In the genomic region with DNA sequence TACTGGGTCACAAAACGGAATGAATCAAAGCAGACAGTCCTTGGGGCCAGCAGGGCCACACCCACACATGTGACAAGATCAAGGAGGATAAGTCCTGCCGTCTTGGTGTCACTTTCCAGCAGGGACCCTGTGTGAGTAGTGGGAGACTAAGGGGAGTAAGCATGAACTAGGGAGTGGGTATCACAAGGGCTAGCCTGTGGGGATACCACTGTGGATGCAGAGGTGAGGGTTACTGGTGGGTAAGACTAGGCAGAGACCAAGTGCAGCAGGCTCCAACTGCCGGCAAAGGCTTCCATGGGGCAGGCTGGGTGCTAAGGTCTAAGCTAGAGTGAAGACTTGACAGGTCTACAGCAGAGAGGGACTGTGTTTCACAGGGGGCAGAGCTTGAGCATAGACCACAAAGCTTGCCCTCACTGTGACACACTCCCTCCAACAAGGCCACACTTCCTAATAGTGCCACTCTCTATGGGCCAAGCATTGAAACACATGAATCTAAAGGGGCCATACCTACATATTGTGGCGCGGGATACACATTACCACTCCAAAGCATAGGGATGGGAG, we compare ENCODE assay signal across 27 mouse cellular contexts. TPM values are rescaled to one million over a fixed set of nuclear protein-coding genes. Genes with fewer than 3 reads are reported as not detected.
DNase-seq lines count a peak whose midpoint lies in the region; ATAC-seq and TF ChIP-seq lines count a peak whose summit lies in the region.
"Had no signal": no experiment of that assay in that cellular context is flagged by ENCODE, and none has a peak within 500 bp of the region (broad histone marks: within the 10 kb centered on the region; RNA-seq: fewer than 3 reads in every experiment).

No protein-coding gene starts in this region.

- peak; percentile 18 for DNase-seq in adrenal gland, postnatal 14 days
- DNase-seq in adrenal gland, postnatal 4 days (ENCODE audit: low spot score in 2 of 2), result no peak
- no peak for DNase-seq in limb, embryonic 10.5 days (ENCODE audit: low spot score)
- no peak for DNase-seq in CH12.LX (ENCODE audit: extremely low read depth)
- DNase-seq in frontal cortex, postnatal 25 days (ENCODE audit: low spot score in 2 of 2), result no peak
- DNase-seq: cerebellum, adult 2 months; cerebellum, postnatal 36 days; gastrocnemius, postnatal 14 days; heart, adult 2 months; kidney, adult 8-10 months; kidney, postnatal 25 days; layer of hippocampus, adult 9-11 months; liver; lung, postnatal 36 days; thymus, adult 2 months; thymus, postnatal 4 days had no signal

- TF ChIP-seq POLR2A in CH12.LX (IDR thresholded peaks at IDR 0.05; ENCODE audit: low read depth, low read length), result no peak

- no peak overlapping the region for H3K27ac ChIP-seq in limb, embryonic 15.5 days
- H3K27ac ChIP-seq in limb, embryonic 10.5 days, result no peak overlapping the region
- H3K27ac ChIP-seq in CH12.LX (ENCODE audit: insufficient read depth, low read depth), result no peak overlapping the region
- H3K27ac ChIP-seq: forebrain, embryonic 10.5 days; heart, adult 2 months; hindbrain, embryonic 12.5 days; left cerebral cortex, adult 2 months; lung, embryonic 15.5 days; midbrain, embryonic 10.5 days; stomach, embryonic 15.5 days had no signal

- in situ Hi-C loops in CH12.LX (cut with MboI; ENCODE audit: low pct_ligation_motif_present, low pct_unique_long_range_greater_than_20kb, low sequenced_read_pairs), result no loop called here

- no peaks in the 10 kb centered on the region for H3K79me2 ChIP-seq in CH12.LX (replicated peaks; ENCODE audit: control insufficient read depth, extremely low read depth, insufficient read depth, poor library complexity, severe bottlenecking)

- TF ChIP-seq EP300 in CH12.LX (IDR thresholded peaks at IDR 0.05; ENCODE audit: low read length), result no peak

- WGBS in limb, embryonic 15.5 days, result 77% methylated on average over 5 of the region's 5 CpGs
- 71% methylated on average over 5 of the region's 5 CpGs for WGBS in limb, embryonic 10.5 days

- 0 out of 2 replicates have a peak, but pooled peaks cover 3% of the 10 kb centered on the region for H3K4me1 ChIP-seq in limb, embryonic 15.5 days
- H3K4me1 ChIP-seq in limb, embryonic 10.5 days, result no peaks in the 10 kb centered on the region
- peaks cover 10 to 20% of the 10 kb centered on the region in 2 experiments for H3K4me1 ChIP-seq in CH12.LX (ENCODE audit: control insufficient read depth in 1 of 2, insufficient read depth in 2 of 2)
- H3K4me1 ChIP-seq: forebrain, embryonic 10.5 days; hindbrain, embryonic 12.5 days; lung, embryonic 15.5 days; midbrain, embryonic 10.5 days; stomach, embryonic 15.5 days had no signal

- dilution Hi-C loops in CH12.LX (cut with MboI; ENCODE audit: extremely low pct_ligation_motif_present, extremely low pct_unique_long_range_greater_than_20kb, low sequenced_read_pairs), result no loop called here

- no peak for TF ChIP-seq RAD21 in CH12.LX (IDR thresholded peaks at IDR 0.05; ENCODE audit: low read depth, low read length)

- H3K4me3 ChIP-seq in limb, embryonic 15.5 days, result no peak overlapping the region
- no peak overlapping the region for H3K4me3 ChIP-seq in limb, embryonic 10.5 days
- H3K4me3 ChIP-seq in CH12.LX (replicated peaks in 1 of 3; ENCODE audit: low read depth in 2 of 3, low read length in 2 of 3, poor library complexity in 1 of 3), result no peak overlapping the region
- H3K4me3 ChIP-seq: forebrain, embryonic 10.5 days; heart, adult 2 months; hindbrain, embryonic 12.5 days; left cerebral cortex, adult 2 months; lung, embryonic 15.5 days; midbrain, embryonic 10.5 days; stomach, embryonic 15.5 days had no signal

- no peak overlapping the region for H3K9ac ChIP-seq in limb, embryonic 15.5 days
- H3K9ac ChIP-seq in CH12.LX (ENCODE audit: insufficient read depth, low read depth), result no peak overlapping the region
- H3K9ac ChIP-seq: hindbrain, embryonic 12.5 days; lung, embryonic 15.5 days; stomach, embryonic 15.5 days had no signal

- 0 out of 2 replicates have a peak, but pooled peaks have one; percentile 14 for ATAC-seq in limb, embryonic 15.5 days (ENCODE audit: insufficient number of reproducible peaks, low FRiP score, low TSS enrichment, low read depth)
- peak; percentile 15; the same call in 1 of the 2 replicates for ATAC-seq in megakaryocyte progenitor cell, adult 5-6 weeks (replicated peaks; ENCODE audit: poor library complexity)
- ATAC-seq: forebrain, embryonic 16.5 days; inflammation-experienced regulatory T-cells, adult 6 months; midbrain, embryonic 16.5 days had no signal

- H3K27me3 ChIP-seq in limb, embryonic 15.5 days, result no peaks in the 10 kb centered on the region
- no peaks in the 10 kb centered on the region for H3K27me3 ChIP-seq in limb, embryonic 10.5 days (ENCODE audit: low read depth, poor library complexity, severe bottlenecking)
- H3K27me3 ChIP-seq in CH12.LX (replicated peaks), result no peaks in the 10 kb centered on the region
- H3K27me3 ChIP-seq: hindbrain, embryonic 12.5 days; lung, embryonic 15.5 days; stomach, embryonic 15.5 days had no signal

- no peaks in the 10 kb centered on the region for H3K9me3 ChIP-seq in limb, embryonic 15.5 days
- no peaks in the 10 kb centered on the region for H3K9me3 ChIP-seq in limb, embryonic 10.5 days (replicated peaks)
- no peaks in the 10 kb centered on the region for H3K9me3 ChIP-seq in CH12.LX (replicated peaks; ENCODE audit: low read length)
- H3K9me3 ChIP-seq: forebrain, embryonic 10.5 days; hindbrain, embryonic 12.5 days; lung, embryonic 15.5 days; midbrain, embryonic 10.5 days; stomach, embryonic 15.5 days had no signal

- TF ChIP-seq CTCF in CH12.LX (conservative IDR thresholded peaks at IDR 0.05 in 1 of 2, IDR thresholded peaks at IDR 0.05 in 1 of 2; ENCODE audit: low read depth in 2 of 2, low read length in 2 of 2), result no peak

- H3K4me2 ChIP-seq in limb, embryonic 15.5 days, result no peak overlapping the region
- H3K4me2 ChIP-seq in CH12.LX (ENCODE audit: insufficient read depth, low read depth, poor library complexity, severe bottlenecking), result no peak overlapping the region
- H3K4me2 ChIP-seq: hindbrain, embryonic 12.5 days; lung, embryonic 15.5 days; stomach, embryonic 15.5 days had no signal

- peaks cover 29% of the 10 kb centered on the region for H3K36me3 ChIP-seq in limb, embryonic 15.5 days
- H3K36me3 ChIP-seq in limb, embryonic 10.5 days, result peaks cover 30% of the 10 kb centered on the region
- peaks cover 31 to 57% of the 10 kb centered on the region in 2 experiments for H3K36me3 ChIP-seq in CH12.LX (replicated peaks in 1 of 2; ENCODE audit: control insufficient read depth in 1 of 2, insufficient read depth in 1 of 2, low read length in 1 of 2)

TF ChIP-seq in CH12.LX, 34 proteins besides CTCF, POLR2A, EP300 and RAD21:
- TF ChIP-seq PAX5 (IDR thresholded peaks at IDR 0.05; ENCODE audit: low read length), result no peak
- TF ChIP-seq POLR2AphosphoS2 (IDR thresholded peaks at IDR 0.05; ENCODE audit: low read depth, low read length), result peak; percentile 58; the same call in 1 of the 2 replicates

RNA-seq across cellular contexts. Expression of a gene that starts 31.5 kb away (rescaled TPM):
- 16.7 and 18.2 TPM in 2 replicates for total RNA-seq in adrenal gland, postnatal 14 days (2021)
- total RNA-seq in adrenal gland, postnatal 4 days (2021), result 10 to 100 TPM; 15.7 to 16.2 TPM
- 49.9 and 52.8 TPM in 2 replicates for polyA plus RNA-seq in limb, embryonic 15.5 days (2015; fragmentation: Nextera tagmentation; extraction: Ambion mirVana)
- polyA plus RNA-seq in limb, embryonic 10.5 days (2016; fragmentation: Nextera tagmentation; extraction: Ambion mirVana), result 19.5 and 29.6 TPM in 2 replicates
- total RNA-seq in CH12.LX (2012; rRNA removed) (0.84 and 2.3 TPM in 2 replicates), CH12.LX (2014; rRNA removed) (1.4 and 2.4 TPM in 2 replicates)
- 1.2 and 1.4 TPM in 2 replicates for polyA plus RNA-seq in CH12.LX (2012; ENCODE audit: insufficient read length, low read depth)
- total RNA-seq in megakaryocyte progenitor cell, adult 5-6 weeks (2015), result 4.5 and 7.7 TPM in 2 replicates
- 2.4 and 4.5 TPM in 2 replicates for total RNA-seq in megakaryocyte progenitor cell, adult 5-6 weeks (2017)
